Mouse (Mus musculus): ENCODE data around the gene AI597479.
A peak's percentile ranks its signal among the peaks of the same experiment; 100 is the strongest.
"Not testable (repeated sequence)": the region's sequence is repeated elsewhere in the genome, so short reads cannot be mapped to it uniquely, and the experiment has no call there.

AI597479 gene

GRCm38 (mm10) chr1:43124726-43125125 lies 26.2 kb downstream of the AI597479 start:
- peak; percentile 12 for DNase-seq (ENCODE audit: low spot score)

DNA sequence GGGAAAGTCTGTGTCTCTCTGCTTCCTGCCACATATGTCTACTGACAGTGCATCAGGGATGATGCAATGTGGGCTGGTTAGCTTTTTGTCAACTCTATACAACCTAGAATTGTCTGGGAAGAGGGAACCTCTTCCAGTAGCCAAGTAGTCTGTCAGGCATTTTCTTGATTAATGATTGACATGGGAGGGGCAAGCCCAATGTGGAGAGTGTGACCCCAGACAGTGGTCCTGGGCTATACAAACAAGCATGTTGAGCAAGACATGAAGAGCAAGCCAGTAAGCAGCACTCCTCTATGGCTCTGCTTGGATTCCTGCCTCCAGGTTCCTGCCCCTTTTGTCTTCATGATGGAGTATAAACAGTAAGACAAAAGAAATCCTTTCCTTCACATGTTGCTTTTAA lies 28.7 kb downstream of the AI597479 start:
- DNase-seq (ENCODE audit: low spot score), result no peak

DNA sequence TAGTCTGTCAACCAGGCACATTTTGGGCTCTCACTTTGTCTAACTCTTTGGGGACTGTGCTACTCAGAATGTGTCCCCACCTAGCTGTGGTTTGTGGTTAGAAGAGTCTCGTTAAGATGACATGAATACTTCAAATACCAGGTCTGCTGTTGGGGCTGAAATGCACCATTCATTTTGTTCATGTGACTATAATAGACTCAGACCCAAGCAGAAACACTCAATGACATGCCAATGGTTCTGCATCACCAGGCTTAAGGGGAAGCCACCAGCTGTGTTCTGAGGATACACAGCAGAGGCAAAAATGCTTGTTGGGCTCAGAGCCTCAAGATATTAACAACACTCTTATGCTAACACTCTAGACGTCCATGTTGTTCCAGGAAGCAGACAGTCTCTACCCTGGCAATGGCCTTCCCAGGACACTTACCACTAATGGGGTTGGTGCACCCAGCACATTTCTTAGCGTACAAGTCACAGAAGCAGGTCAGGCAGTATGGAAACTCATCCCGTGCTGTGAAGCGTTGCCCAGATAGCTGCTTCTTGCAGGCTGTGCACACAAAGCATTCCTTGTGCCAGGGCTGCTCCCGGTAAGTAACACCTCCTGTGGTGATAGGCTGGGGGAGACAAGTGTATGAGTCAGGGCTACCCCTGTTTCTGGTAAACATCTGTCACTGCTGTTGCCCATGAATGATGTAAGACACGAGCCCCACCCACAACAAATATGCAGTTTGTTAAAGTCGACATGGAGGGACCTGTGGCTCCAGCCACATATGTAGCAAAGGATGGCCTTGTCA lies 29.5 kb downstream of the AI597479 start:
- DNase-seq (ENCODE audit: low spot score), result peak; percentile 16

DNA sequence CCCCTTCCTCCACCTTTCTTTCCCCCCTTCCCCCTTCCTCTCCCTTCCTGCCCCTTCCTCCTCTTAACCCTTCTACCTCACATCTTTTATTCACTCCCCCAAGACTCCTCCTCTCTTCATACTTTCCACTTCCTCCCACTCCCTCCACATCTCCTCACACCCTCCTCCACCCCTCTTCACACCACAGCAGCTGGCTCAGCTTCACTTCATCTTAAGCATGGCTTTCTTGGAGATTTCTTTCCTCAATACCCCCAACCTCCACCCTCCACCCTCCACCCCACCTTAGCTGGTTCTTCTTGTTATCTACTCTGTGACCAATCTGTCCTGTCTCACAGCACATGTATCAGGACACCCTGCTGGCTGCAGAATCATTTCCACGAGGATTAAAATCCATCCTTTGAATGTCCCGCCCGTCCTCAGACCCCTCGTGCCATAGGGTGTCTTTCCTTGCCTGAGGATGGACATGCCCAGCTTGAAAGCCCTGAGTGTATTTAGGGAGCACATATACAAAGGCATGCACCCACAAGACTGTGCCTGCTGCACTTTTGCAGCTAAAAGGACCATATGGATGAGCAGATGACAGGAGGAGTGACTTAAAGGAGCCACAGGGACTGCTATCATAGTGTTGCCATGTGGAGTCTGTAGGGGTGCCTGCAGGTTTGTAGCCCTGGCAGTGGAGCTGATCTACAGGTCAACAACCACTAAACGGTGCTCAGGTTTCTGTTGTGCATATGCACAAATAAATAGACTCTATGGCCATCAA lies 31.9 kb downstream of the AI597479 start:
- no peak for DNase-seq (ENCODE audit: low spot score)

GRCm38 (mm10) chr1:43131591-43131990 lies 33.1 kb downstream of the AI597479 start:
- no peak for DNase-seq (ENCODE audit: low spot score)

DNA sequence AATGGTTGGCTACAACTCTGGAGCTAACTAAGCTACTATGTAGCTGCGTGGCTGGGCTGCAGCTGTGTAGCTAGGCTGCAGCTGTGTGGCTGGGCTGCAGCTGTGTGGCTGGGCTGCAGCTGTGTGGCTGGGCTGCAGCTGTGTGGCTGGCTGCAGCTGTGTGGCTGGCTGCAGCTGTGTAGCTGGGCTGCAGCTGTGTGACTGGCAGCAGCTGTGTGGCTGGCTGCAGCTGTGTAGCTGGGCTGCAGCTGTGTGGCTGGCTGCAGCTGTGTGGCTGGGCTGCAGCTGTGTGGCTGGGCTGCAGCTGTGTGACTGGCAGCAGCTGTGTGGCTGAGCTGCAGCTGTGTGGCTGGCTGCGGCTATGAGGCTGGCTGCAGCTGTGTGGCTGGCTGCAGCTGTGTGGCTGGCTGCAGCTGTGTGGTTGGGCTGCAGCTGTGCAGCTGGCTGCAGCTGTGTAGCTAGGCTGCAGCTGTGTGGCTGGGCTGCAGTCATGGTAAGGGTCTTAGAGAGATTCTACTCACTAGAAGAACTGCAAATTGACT lies 38.0 kb downstream of the AI597479 start:
- not testable (repeated sequence) for DNase-seq (ENCODE audit: low spot score)

DNA sequence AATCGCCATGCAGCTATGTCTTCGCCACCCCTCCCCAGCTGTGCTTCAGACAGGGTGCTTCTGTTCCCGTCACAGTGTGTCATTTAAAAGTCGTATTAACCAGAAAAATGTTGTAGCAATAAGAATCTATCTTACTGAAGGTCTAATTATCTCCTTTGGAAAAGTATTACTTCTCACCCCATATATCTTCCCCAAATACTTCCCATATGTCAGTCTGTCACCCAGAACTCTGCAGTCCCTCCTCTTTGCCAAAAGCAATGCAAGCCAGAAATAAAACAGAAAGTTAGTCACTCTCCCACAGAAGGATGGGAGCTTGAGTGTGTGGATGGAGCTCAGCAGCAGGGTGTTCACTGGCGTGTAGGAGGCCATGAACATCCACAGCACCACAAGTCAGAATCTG lies 38.8 kb downstream of the AI597479 start:
- no peak for DNase-seq (ENCODE audit: low spot score)

DNA sequence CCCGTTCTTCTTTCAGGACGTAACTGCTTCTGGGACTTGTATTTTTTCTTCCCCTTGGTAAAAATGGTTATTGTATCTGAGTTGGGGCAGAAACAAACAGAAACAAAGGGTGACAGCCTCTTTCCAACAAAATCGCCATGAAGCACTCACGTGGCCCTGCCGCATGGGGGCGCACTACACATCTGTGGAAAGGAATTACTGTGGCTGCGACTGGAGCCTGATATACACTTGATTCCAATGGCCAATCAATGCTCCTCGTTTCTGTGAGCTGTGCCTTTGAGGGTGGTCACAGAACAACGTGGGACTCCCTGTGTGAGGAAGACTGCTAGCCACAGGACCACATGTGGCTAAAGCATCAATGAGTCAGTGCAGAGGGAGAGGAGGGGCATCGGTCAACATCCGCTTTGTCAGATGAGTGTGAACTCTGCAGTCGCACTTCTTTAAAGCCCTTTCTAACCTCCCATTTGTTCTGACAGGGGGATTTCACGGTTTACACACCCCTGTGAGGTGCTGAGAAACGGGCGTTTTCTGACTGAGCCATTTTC lies 39.8 kb downstream of the AI597479 start:
- DNase-seq (ENCODE audit: low spot score), result no peak

DNA sequence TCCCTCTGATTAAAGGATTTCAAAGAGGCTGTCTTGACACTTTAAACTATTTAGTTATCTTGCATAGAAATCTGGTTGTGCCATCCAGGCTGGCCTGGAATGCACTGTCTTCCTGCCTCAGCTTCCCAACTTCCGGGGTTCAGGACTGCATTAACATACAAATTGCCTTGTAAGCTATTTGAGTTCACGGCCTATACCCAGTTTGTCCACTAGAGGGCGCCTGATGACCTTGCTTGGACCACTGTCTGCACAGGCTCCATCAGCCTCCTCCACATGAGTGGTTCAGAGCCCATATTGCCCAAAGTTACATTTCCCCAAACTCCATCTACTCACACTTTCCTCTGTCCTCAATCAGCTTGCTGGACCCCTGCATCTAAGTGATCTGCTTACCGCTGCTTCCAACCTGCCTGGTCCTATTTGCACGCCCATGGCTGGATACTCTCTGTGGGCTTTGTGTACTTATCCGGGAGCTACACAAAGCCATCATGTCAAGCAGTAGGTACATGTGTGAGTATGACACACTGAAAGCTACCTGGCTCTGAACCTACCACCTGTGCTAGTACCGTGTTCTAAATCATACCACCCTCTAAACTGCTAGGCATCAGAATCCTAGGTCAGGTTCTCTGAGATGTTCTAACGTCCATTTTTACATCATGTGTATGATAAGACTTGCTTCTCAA lies 41.2 kb downstream of the AI597479 start:
- DNase-seq (ENCODE audit: low spot score), result peak; percentile 83

- DNase-seq (ENCODE audit: low spot score), result no peak
These were observed 43.0 kb downstream of the AI597479 start for GRCm38 (mm10) chr1:43141555-43141961.

GRCm38 (mm10) chr1:43142849-43143248 lies 44.3 kb downstream of the AI597479 start:
- DNase-seq (ENCODE audit: low spot score), result no peak

DNA sequence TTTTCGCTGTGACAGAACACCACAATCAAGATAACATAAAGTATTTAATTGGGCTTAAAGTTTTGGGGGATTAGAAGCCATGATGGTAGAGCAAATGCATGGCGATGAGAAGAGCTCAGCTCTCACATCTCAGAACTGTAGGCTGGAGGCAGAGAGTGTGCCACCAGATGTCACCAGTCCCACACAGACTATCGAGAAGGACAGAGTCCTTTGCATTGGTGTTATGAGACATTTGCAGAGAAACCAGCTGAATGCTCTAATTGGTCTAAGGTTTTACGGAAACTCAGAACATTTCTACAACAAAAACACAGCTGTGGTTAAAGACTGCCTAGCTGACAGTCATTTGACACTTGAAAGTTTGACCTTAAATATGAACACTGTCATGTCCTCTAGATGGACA lies 44.8 kb downstream of the AI597479 start:
- DNase-seq (ENCODE audit: low spot score), result no peak

- no peak for DNase-seq (ENCODE audit: low spot score)
These were observed 45.3 kb downstream of the AI597479 start for GRCm38 (mm10) chr1:43143791-43144190.

DNA sequence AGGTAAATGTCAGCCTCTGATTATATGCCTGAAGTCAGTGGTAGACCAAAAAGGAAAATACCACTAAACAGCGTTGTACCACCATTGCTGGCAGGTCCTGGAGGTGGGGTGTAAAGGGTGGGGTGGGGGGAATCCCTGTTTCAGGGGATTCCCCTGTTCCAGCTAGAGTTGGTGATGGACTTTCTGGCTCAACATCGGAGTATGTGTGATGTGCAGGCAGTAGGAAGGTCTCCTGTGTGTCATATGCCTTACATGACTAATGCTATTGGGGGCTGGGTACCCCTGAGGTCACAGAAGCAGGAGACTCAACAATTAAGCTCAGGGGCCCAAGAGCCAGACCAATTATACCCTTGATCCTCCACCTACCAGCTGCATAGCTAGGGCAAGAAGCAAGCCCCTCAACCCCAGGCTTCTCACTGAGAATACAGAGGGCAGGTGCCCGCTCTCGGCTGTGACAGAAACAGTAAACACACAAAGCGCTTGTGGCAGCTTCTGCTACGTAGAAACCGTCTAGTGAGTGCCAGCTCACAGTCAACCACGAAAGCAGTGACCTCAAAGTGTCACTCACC lies 45.9 kb downstream of the AI597479 start:
- no peak for DNase-seq (ENCODE audit: low spot score)

- DNase-seq (ENCODE audit: low spot score), result no peak
These were observed 46.9 kb downstream of the AI597479 start for GRCm38 (mm10) chr1:43145388-43145787.

- no peak for DNase-seq (ENCODE audit: low spot score)
These were observed 49.0 kb downstream of the AI597479 start for GRCm38 (mm10) chr1:43147474-43147873.

- no peak for DNase-seq (ENCODE audit: low spot score)
These were observed 51.7 kb downstream of the AI597479 start for GRCm38 (mm10) chr1:43150225-43150624.

DNA sequence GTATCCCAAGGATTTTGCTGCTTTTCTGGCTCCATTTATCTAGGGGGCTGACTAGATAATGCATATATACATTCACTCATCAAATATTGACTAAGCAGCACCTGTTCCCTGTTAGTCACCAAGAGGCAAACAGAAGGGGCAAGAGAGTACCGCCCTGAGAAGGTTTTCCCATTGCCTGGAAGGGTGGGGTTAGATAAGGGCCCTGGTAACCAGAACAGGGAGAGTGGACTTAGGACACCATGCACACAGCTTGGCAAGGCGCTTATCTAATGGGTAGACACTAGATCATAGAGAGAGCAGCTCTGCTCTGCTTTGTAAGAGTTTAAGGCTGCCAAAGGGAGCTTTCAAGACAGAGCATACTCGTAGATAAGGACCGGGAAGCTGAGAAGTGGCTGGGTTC lies 54.1 kb downstream of the AI597479 start:
- no peak for DNase-seq (ENCODE audit: low spot score)

DNA sequence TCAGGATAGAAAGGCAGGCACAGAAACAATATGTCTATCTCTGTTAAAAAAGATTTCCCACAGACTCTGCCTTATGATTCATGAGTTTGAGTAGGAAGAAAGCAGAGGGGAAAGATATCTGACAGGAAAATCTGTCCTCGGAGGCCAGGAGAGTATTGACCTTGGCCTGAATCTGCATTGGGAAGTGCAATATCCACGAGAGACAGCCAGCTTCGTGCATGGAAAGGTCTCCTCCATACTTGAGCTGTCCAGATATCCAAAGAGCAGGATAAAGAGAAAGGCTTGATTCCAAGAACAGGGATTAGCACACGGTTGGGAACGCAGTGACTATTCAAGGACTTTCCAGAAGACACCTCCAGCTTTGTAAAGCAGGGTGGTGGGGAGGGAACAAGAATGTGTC lies 55.0 kb downstream of the AI597479 start:
- DNase-seq (ENCODE audit: low spot score), result no peak

DNA sequence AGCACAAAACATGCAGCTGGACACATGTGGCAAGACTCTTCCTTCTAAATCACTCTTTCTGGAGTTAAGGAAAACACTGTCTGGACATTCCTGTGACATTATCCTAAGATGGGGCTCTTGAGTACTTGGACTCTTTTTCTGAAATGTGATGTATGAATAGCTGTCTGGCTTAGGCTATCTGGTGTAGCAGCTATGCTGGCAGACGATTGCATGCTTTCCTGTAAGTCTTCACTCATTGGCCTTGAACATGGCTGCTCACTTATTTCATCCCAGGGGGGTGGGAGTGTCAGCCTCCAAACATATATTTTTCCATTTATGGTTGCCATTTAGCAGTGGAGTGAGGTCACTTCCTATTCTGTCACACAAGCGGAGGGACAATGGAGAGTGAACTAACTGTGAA lies 56.0 kb downstream of the AI597479 start:
- no peak for DNase-seq (ENCODE audit: low spot score)

DNA sequence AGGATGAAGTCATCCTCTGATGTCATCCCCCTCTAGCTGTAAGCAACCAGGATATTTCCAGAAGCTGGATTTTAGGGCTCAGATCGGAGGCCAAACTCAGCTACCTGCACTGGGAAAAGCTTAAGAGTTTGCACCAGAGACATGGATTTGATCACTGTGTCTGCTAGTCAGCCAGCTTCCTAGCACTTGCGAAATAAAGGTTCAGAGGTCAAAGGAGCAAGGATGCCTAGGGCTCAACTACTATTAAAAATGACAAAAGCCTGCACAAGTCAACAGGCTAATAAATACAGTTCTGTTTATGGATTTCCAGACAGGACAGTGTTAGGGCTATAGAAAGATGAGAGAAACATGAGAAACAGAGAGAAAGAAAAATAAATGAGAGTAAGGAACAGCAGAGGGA lies 59.4 kb downstream of the AI597479 start:
- no peak for DNase-seq (ENCODE audit: low spot score)

GRCm38 (mm10) chr1:43159429-43159828 lies 60.9 kb downstream of the AI597479 start:
- no peak for DNase-seq (ENCODE audit: low spot score)

Data from lung, postnatal 25 days (tissue).